Mouse (Mus musculus) C2C12 (cell line): ENCODE results near the gene Lingo3.

ENCODE experiments used
- CTCF ChIP-seq: IDR thresholded peaks from one replicate; pipeline ENCODE4 v1.5.1; 2011; ENCODE audit not compliant: control insufficient read depth, insufficient read depth, insufficient read length
- MYOD1 ChIP-seq: IDR thresholded peaks from one replicate; pipeline ENCODE4 v1.6.1; 2011; ENCODE audit warnings: low read depth; ENCODE audit not compliant: control insufficient read depth, insufficient read length
- MYOG ChIP-seq: IDR thresholded peaks from one replicate; pipeline ENCODE4 v1.6.1; 2011; ENCODE audit not compliant: control insufficient read depth, insufficient read length; ENCODE audit errors: extremely low read depth

- TF ChIP-seq CTCF: no peak
- TF ChIP-seq MYOD1: no peak
- no peak for TF ChIP-seq MYOG
Measured at GRCm38 (mm10) chr10:80842334-80842733, 1.5 kb downstream of the Lingo3 start.
